Mouse (Mus musculus) ES-Bruce4 (cell line): Measurements from ENCODE around the gene Eif4b. TPM values are rescaled to one million over a fixed set of nuclear protein-coding genes. Genes with fewer than 3 reads are reported as not detected.

ENCODE experiments used
- H3K27ac ChIP-seq: 2 replicates; pipeline ENCODE4 v1.5.1; 2012; ENCODE audit warnings: low read length, inconsistent platforms; ENCODE audit not compliant: insufficient read depth
- H3K27me3 ChIP-seq: 2 replicates; pipeline ENCODE4 v1.6.1; 2012; ENCODE audit warnings: mild to moderate bottlenecking, low read length, inconsistent platforms; ENCODE audit not compliant: control insufficient read depth, poor library complexity, insufficient read depth, severe bottlenecking
- H3K36me3 ChIP-seq: 2 replicates; pipeline ENCODE4 v1.6.1; 2012; ENCODE audit warnings: inconsistent platforms, mild to moderate bottlenecking, low read length, moderate library complexity; ENCODE audit not compliant: control insufficient read depth, poor library complexity, insufficient read depth, severe bottlenecking
- H3K4me1 ChIP-seq: one replicate; pipeline ENCODE4 v1.8.1; 2011; ENCODE audit warnings: low read length; ENCODE audit not compliant: control insufficient read depth, insufficient read depth
- H3K4me3 ChIP-seq: 2 replicates; pipeline ENCODE4 v1.5.1; 2011; ENCODE audit warnings: low read depth, mild to moderate bottlenecking, low read length
- H3K9ac ChIP-seq: 2 replicates; pipeline ENCODE4 v1.6.1; 2012; ENCODE audit warnings: low read depth, mild to moderate bottlenecking, inconsistent platforms; ENCODE audit not compliant: poor library complexity, severe bottlenecking
- H3K9me3 ChIP-seq: replicated peaks from 2 replicates; pipeline ENCODE4 v1.6.1; 2012; ENCODE audit warnings: mild to moderate bottlenecking, low read length, inconsistent platforms; ENCODE audit not compliant: control insufficient read depth, poor library complexity, insufficient read depth, severe bottlenecking
- CTCF ChIP-seq: IDR thresholded peaks from one replicate; pipeline ENCODE4 v1.8.1; 2011; ENCODE audit warnings: low read depth, low read length
- EP300 ChIP-seq: IDR thresholded peaks from 2 replicates; pipeline ENCODE4 v1.6.1; 2011; ENCODE audit warnings: low read depth, low read length; ENCODE audit not compliant: insufficient read depth
- POLR2A ChIP-seq: IDR thresholded peaks from one replicate; pipeline ENCODE4 v1.8.1; 2011; ENCODE audit warnings: low read length; ENCODE audit not compliant: insufficient read depth
- polyA plus RNA-seq: library from polyadenylated mRNA; stranded (reverse); fragments of >200 nt; gene quantifications from 2 replicates; pipeline ENCODE4 v1.2.4, GENCODE M21; 2011; ENCODE audit warnings: low read depth; ENCODE audit not compliant: missing spikeins, insufficient read depth, insufficient read length

Eif4b gene
- polyA plus RNA-seq, 1 experiment, result 584 TPM

DNA sequence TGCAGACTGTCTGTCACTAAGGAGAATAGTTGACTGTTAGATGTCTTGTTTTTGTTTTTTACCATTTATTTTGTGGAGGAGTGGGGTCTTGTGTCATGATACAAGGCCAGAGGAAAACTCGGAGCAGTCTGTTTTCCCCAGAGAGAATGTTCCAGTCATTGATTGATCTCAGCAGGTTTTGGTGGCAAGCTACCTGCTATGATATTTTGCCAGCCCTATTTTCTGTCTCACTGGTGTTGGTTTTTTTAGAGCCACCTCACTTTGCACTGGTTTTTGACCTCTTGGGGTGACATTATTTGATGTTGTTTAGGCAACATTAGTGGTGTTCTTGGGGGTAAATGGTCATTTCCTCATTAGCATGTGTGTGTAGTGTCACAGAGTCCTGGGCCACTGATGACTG is 18.1 kb downstream of the Eif4b start:
- Histone ChIP-seq H3K9ac (no peak overlapping the region), H3K9me3 (no peaks in the 10 kb centered on the region), H3K4me3 (no peak overlapping the region), H3K4me1 (no peaks in the 10 kb centered on the region), H3K27ac (no peak overlapping the region), H3K27me3 (no peaks in the 10 kb centered on the region), H3K36me3 (peaks cover 94% of the 10 kb centered on the region)
- TF ChIP-seq EP300, result no peak
- TF ChIP-seq CTCF, result no peak
- TF ChIP-seq POLR2A, result no peak

GRCm38 (mm10) chr15:102092222-102092621 is 18.6 kb downstream of the Eif4b start:
- Histone ChIP-seq H3K36me3 (peaks cover 89% of the 10 kb centered on the region), H3K4me3 (no peak overlapping the region), H3K9me3 (no peaks in the 10 kb centered on the region), H3K27me3 (no peaks in the 10 kb centered on the region), H3K4me1 (no peaks in the 10 kb centered on the region), H3K27ac (no peak overlapping the region; the same call in 1 of the 2 replicates), H3K9ac (no peak overlapping the region)
- no peak for TF ChIP-seq CTCF
- no peak for TF ChIP-seq EP300
- TF ChIP-seq POLR2A, result no peak

DNA sequence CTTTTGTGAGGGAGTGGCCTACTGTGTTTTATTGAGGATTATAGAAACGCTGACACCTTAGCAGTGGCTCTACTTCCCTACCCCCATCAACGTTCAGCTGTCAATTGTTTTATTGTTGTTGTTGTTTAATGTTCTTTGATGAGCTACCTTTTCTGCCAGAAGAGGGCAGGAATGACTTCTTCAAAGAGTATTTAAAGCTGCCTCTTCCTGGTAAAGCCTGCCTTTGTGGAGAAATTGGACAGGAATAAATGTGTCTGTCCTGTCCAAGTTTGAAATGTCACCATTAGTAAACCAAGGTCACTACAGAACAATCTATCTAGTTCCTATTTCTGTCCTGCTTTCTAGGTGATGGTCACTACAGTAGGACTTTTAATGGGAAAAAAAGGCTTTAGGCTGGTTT is 20.6 kb downstream of the Eif4b start:
- no peak for TF ChIP-seq POLR2A
- no peak for TF ChIP-seq CTCF
- TF ChIP-seq EP300, result no peak
- H3K9ac ChIP-seq, result no peak overlapping the region
- peaks cover 74% of the 10 kb centered on the region for H3K36me3 ChIP-seq
- no peaks in the 10 kb centered on the region for H3K9me3 ChIP-seq
- H3K4me3 ChIP-seq, result no peak overlapping the region
- H3K27ac ChIP-seq, result no peak overlapping the region
- H3K4me1 ChIP-seq, result no peaks in the 10 kb centered on the region
- H3K27me3 ChIP-seq, result no peaks in the 10 kb centered on the region

- H3K9me3 ChIP-seq, result no peaks in the 10 kb centered on the region
- no peak overlapping the region for H3K4me3 ChIP-seq
- H3K27me3 ChIP-seq, result no peaks in the 10 kb centered on the region
- TF ChIP-seq POLR2A (no peak), EP300 (no peak), CTCF (no peak)
- peaks cover 66% of the 10 kb centered on the region for H3K36me3 ChIP-seq
- H3K9ac ChIP-seq, result no peak overlapping the region
- no peak overlapping the region for H3K27ac ChIP-seq
- no peaks in the 10 kb centered on the region for H3K4me1 ChIP-seq
These were observed 21.4 kb downstream of the Eif4b start for GRCm38 (mm10) chr15:102094988-102095387.

DNA sequence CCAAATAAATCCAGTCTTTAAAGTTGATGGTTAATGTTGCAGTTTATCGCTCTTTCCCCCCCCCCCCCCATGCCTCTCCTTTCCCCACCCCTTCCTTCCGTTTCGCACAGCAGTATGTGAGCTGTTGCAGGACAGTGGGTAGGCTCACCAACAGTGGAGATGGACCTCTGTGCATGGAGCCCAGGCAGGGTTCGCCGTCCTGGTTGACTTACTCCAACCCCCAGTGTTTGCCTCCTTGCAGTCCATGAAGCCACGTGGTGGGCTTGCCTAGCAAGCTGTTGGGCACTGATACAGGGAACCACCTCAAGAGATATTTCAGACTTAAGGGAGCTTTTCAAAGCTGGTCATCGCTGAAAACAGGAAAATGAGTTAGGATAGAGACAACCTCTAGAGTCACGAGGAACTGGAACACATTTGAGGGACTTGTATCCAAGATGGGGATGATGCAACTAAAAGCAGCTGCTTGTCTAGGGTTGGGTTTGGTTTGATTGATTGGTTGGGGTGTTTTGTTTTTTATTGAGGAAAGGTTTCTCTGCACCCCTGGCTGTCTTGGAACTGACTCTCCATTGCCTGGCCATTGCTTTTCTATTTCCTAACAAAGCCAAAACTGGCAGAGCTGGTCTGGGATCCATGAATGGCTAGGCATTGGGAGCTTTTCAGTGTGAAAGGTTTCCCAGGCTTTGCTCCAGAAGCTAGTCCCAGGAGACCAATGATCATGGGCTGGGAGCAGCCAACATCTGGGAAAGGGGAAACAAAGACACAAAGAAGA is 23.8 kb downstream of the Eif4b start:
- Histone ChIP-seq H3K4me3 (no peak overlapping the region), H3K9ac (no peak overlapping the region), H3K4me1 (peaks cover 2% of the 10 kb centered on the region), H3K36me3 (peaks cover 43% of the 10 kb centered on the region), H3K27me3 (no peaks in the 10 kb centered on the region), H3K27ac (no peak overlapping the region), H3K9me3 (no peaks in the 10 kb centered on the region)
- TF ChIP-seq CTCF (no peak), EP300 (no peak), POLR2A (no peak)

GRCm38 (mm10) chr15:102097991-102098555 is 24.5 kb downstream of the Eif4b start:
- Histone ChIP-seq H3K9ac (no peak overlapping the region), H3K9me3 (no peaks in the 10 kb centered on the region), H3K4me3 (no peak overlapping the region), H3K27ac (no peak overlapping the region), H3K36me3 (peaks cover 35% of the 10 kb centered on the region), H3K27me3 (no peaks in the 10 kb centered on the region), H3K4me1 (peaks cover 2% of the 10 kb centered on the region)
- TF ChIP-seq POLR2A, result no peak
- no peak for TF ChIP-seq EP300
- no peak for TF ChIP-seq CTCF
